Mouse (Mus musculus) megakaryocyte, embryonic 14.5 days (primary cell): ENCODE data around the gene Ykt6. TPM values are rescaled to one million over a fixed set of nuclear protein-coding genes. Genes with fewer than 3 reads are reported as not detected.

ENCODE experiments used
- H3K27me3 ChIP-seq: replicated peaks from 2 replicates; pipeline ENCODE3; 2012; ENCODE audit warnings: inconsistent platforms
- H3K36me3 ChIP-seq: replicated peaks from 2 replicates; pipeline ENCODE3; 2012; ENCODE audit warnings: low read length, inconsistent platforms, mixed read lengths
- H3K4me1 ChIP-seq: 2 replicates; pipeline ENCODE4 v1.6.1; 2012; ENCODE audit warnings: inconsistent platforms
- H3K4me3 ChIP-seq: replicated peaks from 2 replicates; pipeline ENCODE3; 2012; ENCODE audit warnings: moderate library complexity, mild to moderate bottlenecking, inconsistent platforms
- H3K9me3 ChIP-seq: 2 replicates; pipeline ENCODE4 v1.6.1; 2012; ENCODE audit warnings: inconsistent platforms
- FLI1 ChIP-seq: IDR thresholded peaks from 2 replicates; pipeline ENCODE4 v1.6.1; 2012; ENCODE audit warnings: low read length, inconsistent platforms, mixed read lengths
- GATA1 ChIP-seq: IDR thresholded peaks from 3 replicates; pipeline ENCODE4 v1.6.1; 2012; ENCODE audit warnings: mixed read lengths, low read length, inconsistent platforms, borderline replicate concordance
- polyA plus RNA-seq: library from polyadenylated mRNA; stranded (reverse); fragments of >175 nt; gene quantifications from 2 replicates; pipeline ENCODE4 v1.2.3, GENCODE M21; 2012; ENCODE audit warnings: low replicate concordance; ENCODE audit not compliant: insufficient read depth

Ykt6 gene
- 3.9 and 8.8 TPM in 2 replicates for polyA plus RNA-seq

GRCm38 (mm10) chr11:5955546-5956276, at the start of gene Ykt6:
TSS of gene Ykt6 (plus strand) at chr11:5955693.
- peaks cover 48% of the 10 kb centered on the region for H3K4me1 ChIP-seq
- peak within 1 kb of the TSS; percentile 93 for H3K4me3 ChIP-seq
- no peaks in the 10 kb centered on the region for H3K27me3 ChIP-seq
- peaks cover 31% of the 10 kb centered on the region for H3K36me3 ChIP-seq
- TF ChIP-seq FLI1 (peak; percentile 59; the same call in 1 of the 2 replicates), GATA1 (no peak)
- no peaks in the 10 kb centered on the region for H3K9me3 ChIP-seq

DNA sequence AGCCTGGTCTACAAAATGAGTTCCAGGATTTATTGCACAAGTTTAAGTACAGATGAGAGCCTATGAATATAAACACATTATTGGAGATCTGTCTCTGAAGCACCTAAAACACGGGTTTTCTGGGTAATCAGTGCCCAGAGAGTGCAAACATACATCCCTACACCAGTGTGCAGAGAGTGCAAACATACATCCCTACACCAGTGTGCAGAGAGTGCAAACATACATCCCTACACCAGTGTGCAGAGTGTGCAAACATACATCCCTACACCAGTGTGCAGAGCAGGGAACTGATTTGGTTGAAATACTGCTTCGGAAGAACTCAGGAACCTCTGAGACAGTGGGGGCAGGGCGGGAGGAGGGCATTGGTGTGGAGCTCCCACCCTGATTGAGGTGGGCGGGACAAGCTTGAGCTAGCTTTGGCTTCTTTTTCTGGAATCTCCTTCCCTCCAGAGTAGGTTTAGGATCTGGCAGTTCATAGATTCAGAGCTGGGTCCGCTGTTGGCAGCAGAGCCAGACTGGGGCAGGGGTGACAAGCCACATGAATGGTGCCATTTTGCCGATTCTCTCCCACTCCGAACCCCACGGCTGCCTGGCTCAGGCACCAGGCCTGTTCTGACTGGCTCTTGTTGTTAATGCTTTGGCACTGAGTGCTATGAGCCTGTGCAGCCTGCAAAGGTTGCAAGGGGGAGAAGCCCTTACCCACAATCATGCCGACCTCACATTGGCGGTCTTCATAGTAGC, 49.5 kb upstream of the Ykt6 start:
- no peak for TF ChIP-seq FLI1
- TF ChIP-seq GATA1 = no peak
- H3K36me3 ChIP-seq = no peaks in the 10 kb centered on the region

DNA sequence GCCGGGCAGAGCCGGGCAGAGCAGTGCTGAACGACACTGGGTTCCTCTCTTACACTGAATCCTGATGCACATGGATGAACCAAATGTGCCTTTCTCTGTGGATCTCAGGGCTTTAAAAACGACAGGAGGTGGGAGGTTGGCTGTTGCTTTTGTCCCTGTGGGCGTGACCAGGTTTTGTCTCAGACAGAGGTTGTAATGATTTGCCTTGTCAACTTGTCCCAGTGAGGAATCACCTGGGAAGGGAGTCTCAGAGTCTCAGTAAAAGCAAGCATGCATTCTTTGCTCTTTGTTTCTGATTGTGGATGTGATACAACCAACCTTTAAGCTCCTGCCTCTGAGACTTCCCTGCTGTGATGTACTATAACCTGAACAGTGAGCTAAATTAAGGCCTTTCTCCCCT, 48.4 kb upstream of the Ykt6 start:
- Histone ChIP-seq H3K4me1 (peaks cover 5% of the 10 kb centered on the region; the same call in 1 of the 2 replicates), H3K36me3 (no peaks in the 10 kb centered on the region), H3K9me3 (no peaks in the 10 kb centered on the region), H3K4me3 (no peak overlapping the region), H3K27me3 (peaks cover 70% of the 10 kb centered on the region)
- no peak for TF ChIP-seq FLI1
- no peak for TF ChIP-seq GATA1

More for the DNA sequence above, 49.5 kb upstream of the Ykt6 start:
- peaks cover 8% of the 10 kb centered on the region; the same call in 1 of the 2 replicates for H3K4me1 ChIP-seq
- H3K27me3 ChIP-seq = peaks cover 74% of the 10 kb centered on the region
- no peak overlapping the region for H3K4me3 ChIP-seq
- H3K9me3 ChIP-seq = no peaks in the 10 kb centered on the region

DNA sequence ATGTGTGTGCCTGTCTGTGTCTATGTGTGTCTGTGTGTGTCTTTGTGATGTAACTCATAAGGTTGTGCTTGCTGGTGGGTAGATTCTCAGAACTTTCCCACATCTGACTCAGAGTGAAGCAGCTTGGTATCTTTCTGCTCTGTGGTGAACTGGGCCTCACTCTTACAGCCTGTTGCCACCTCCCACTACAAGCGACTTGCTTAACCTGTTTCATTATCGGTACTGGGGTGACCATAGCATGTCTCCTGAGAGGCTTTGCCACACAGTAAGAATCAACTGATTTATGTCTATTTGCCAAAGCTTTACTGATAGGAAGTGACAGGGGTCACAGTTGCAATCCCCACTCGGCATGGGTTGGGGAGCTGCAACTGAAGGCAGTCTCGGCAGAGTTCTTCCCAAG, 46.9 kb upstream of the Ykt6 start:
- no peak for TF ChIP-seq GATA1
- no peak for TF ChIP-seq FLI1
- H3K36me3 ChIP-seq = no peaks in the 10 kb centered on the region
- no peaks in the 10 kb centered on the region for H3K9me3 ChIP-seq
- H3K27me3 ChIP-seq = peaks cover 63% of the 10 kb centered on the region
- H3K4me1 ChIP-seq = 0 out of 2 replicates have a peak, but pooled peaks cover 2% of the 10 kb centered on the region
- no peak overlapping the region for H3K4me3 ChIP-seq

DNA sequence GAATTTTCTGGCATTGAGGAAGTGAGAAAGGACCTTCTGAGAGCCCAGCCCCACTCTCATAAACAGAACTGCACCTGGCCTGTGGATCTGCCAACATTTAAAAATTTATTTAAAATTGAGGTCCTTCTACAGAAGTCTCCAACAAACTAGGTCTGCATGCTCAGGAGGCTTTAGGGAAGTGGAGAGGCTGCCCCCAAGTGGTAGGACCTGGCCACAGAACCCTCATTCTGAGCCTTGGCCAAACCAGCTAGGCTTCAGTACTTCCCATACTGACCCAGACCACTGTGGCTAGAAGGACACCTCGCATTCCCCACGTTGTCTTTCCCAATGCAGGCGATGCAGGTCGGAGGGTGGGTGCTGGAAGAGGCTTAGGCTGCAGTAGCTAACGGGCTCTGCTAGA, 42.9 kb upstream of the Ykt6 start:
- Histone ChIP-seq H3K27me3 (peaks cover 62% of the 10 kb centered on the region), H3K36me3 (no peaks in the 10 kb centered on the region), H3K4me3 (no peak overlapping the region), H3K4me1 (peaks cover 2% of the 10 kb centered on the region; the same call in 1 of the 2 replicates), H3K9me3 (no peaks in the 10 kb centered on the region)
- no peak for TF ChIP-seq GATA1
- TF ChIP-seq FLI1 = no peak

DNA sequence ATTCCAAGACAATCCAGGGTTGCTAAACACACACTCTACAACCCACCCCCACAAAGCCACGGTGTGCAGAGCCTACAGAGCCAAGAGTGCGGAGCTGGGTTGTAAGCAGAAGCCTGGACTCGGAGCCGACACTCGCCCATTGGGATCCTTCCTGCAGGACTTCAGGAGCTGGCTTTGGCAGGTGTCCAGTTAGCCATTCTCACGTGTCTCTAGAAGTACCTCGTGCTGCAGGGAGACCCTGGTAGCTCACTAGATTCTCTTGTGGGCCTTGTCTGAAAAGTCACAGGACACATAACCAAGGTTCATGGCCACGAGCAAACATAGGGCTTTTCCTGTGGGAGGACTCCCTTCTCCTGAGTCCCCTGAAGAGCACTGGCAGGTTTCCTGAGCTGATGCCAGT, 42.2 kb upstream of the Ykt6 start:
- Histone ChIP-seq H3K4me1 (peaks cover 6% of the 10 kb centered on the region), H3K9me3 (no peaks in the 10 kb centered on the region), H3K36me3 (no peaks in the 10 kb centered on the region), H3K4me3 (no peak overlapping the region), H3K27me3 (peaks cover 62% of the 10 kb centered on the region)
- TF ChIP-seq GATA1 (no peak), FLI1 (no peak)

DNA sequence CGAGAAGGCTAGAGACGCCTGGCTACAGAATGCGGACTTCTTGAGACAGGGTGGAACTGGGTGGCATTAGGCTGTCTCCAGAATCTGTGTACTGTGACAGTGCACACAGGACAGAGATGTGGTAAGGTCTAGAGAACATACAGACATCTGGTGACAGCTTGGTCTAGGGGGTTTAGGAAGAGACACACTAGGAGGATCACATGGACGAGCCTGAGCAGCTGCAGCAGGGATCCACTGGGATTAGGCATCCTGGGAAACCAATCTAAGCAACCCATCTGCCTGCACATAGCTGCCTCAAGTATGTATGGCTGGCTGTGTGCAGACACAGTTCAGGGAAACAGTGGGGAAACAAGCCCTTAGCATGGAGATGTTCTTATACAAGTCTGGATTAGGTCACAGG, 41.6 kb upstream of the Ykt6 start:
- Histone ChIP-seq H3K36me3 (no peaks in the 10 kb centered on the region), H3K9me3 (peaks cover 6% of the 10 kb centered on the region), H3K4me1 (peaks cover 11% of the 10 kb centered on the region), H3K27me3 (peaks cover 60% of the 10 kb centered on the region), H3K4me3 (no peak overlapping the region)
- TF ChIP-seq FLI1 (no peak), GATA1 (no peak)

GRCm38 (mm10) chr11:5914940-5915339, 40.6 kb upstream of the Ykt6 start:
- H3K4me3 ChIP-seq = no peak overlapping the region
- H3K36me3 ChIP-seq = no peaks in the 10 kb centered on the region
- TF ChIP-seq FLI1 = no peak
- no peak for TF ChIP-seq GATA1
- peaks cover 6% of the 10 kb centered on the region for H3K9me3 ChIP-seq
- peaks cover 52% of the 10 kb centered on the region for H3K27me3 ChIP-seq
- H3K4me1 ChIP-seq = peaks cover 11% of the 10 kb centered on the region

GRCm38 (mm10) chr11:5915429-5916177, 39.9 kb upstream of the Ykt6 start:
- Histone ChIP-seq H3K27me3 (peaks cover 45% of the 10 kb centered on the region), H3K4me1 (peaks cover 11% of the 10 kb centered on the region), H3K4me3 (no peak overlapping the region), H3K36me3 (no peaks in the 10 kb centered on the region), H3K9me3 (peaks cover 6% of the 10 kb centered on the region)
- TF ChIP-seq FLI1 (no peak), GATA1 (no peak)
